Mouse (Mus musculus): ENCODE results near the gene Rcan1.
A peak's percentile ranks its signal among the peaks of the same experiment; 100 is the strongest.
"Not testable (repeated sequence)": the region's sequence is repeated elsewhere in the genome, so short reads cannot be mapped to it uniquely, and the experiment has no call there.

Rcan1 gene

GRCm38 (mm10) chr16:92470706-92471105 is at the start of gene Rcan1:
TSS of gene Rcan1 (minus strand) at chr16:92470867.
- no peak for DNase-seq

GRCm38 (mm10) chr16:92519820-92520492 is 49.3 kb upstream of the Rcan1 start:
- peak; percentile 27 to 29 for DNase-seq

GRCm38 (mm10) chr16:92518718-92519117 is 48.1 kb upstream of the Rcan1 start:
- no peak for DNase-seq

GRCm38 (mm10) chr16:92516139-92516538 is 45.5 kb upstream of the Rcan1 start:
- no peak for DNase-seq

GRCm38 (mm10) chr16:92514896-92515295 is 44.2 kb upstream of the Rcan1 start:
- not testable (repeated sequence) for DNase-seq

DNA sequence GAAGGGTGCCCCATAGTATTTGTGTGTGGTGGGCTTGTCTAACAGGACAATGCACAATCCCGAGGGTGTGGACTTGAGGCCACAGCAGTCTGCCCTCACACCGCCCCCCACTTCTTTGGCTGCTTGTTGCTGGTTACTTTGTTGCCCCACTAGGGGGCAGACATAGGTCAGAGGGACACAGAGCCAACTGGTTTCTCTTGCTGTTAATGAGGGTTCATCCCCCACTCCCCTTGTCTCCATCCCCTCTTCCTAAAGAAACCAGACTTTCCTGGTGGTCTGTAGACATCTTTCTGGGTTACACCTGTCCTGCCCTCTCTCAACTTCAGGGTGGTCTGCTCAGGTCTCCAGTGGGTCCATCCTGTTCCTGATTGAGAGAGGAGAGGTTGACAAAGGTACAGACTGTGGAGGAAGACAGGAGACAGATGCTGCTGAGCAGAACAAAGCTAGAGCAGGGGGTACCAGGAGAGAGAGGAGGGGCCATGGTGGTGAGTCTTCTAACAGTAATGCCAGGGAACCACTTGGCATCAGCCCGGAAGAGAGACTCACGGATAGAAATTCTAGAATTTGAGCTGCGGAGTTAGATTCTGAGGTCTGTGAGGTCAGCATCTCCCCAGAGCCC is 41.2 kb upstream of the Rcan1 start:
- DNase-seq, result peak; percentile 36

GRCm38 (mm10) chr16:92510835-92511772 is 40.4 kb upstream of the Rcan1 start:
- no peak for DNase-seq

- no peak for DNase-seq
These were observed 36.9 kb upstream of the Rcan1 start for GRCm38 (mm10) chr16:92507573-92507972.

GRCm38 (mm10) chr16:92503105-92503504 is 32.4 kb upstream of the Rcan1 start:
- no peak for DNase-seq

DNA sequence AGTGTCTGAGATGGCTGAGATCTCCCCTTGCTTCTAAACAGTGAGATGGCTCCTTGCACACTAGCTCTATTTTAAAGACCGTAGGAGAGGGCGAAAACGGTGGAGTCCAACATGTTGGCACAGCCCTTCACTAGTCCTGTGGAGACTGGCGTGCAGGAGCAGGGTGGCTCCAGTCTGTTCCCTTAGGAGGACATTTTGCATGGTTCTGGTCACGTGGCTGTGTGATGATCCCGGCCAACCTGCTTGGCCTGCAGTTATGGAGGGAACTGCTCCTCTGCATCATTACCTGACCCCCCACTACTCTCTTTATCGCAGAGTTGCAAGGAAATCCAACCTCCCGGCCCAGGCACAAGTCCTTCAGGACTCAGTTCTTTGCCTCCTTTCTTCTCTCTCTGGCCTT is 29.9 kb upstream of the Rcan1 start:
- no peak for DNase-seq

DNA sequence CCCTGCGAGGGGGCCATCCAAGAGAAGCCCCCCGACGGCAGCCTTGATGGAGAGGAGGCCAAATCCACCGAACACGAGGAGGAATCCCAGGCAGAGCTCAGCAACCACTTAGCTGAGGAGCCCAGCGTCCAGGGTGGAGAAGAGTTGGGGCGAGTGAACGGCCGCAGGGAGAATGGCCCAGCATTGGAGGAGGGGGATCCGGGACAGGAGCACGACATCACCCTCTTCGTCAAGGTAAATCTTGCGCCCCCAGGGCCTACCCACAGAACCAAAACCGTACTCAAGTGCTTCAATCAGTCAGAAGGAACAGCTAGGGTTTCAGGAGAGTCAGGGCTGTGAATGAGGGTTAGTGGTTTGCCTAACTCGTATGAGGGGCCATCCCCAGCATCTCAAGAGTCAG is 28.7 kb upstream of the Rcan1 start:
- no peak for DNase-seq

- DNase-seq, result no peak
These were observed 27.9 kb upstream of the Rcan1 start for GRCm38 (mm10) chr16:92498589-92498981.

GRCm38 (mm10) chr16:92497851-92498588 is 27.4 kb upstream of the Rcan1 start:
- DNase-seq, result no peak

- DNase-seq, result no peak
These were observed 18.7 kb upstream of the Rcan1 start for GRCm38 (mm10) chr16:92489356-92489755.

- no peak for DNase-seq
These were observed 17.8 kb upstream of the Rcan1 start for GRCm38 (mm10) chr16:92488456-92488855.

GRCm38 (mm10) chr16:92487489-92487888 is 16.8 kb upstream of the Rcan1 start:
- DNase-seq, result peak; percentile 53 to 61

GRCm38 (mm10) chr16:92487086-92487485 is 16.4 kb upstream of the Rcan1 start:
- no peak for DNase-seq

DNA sequence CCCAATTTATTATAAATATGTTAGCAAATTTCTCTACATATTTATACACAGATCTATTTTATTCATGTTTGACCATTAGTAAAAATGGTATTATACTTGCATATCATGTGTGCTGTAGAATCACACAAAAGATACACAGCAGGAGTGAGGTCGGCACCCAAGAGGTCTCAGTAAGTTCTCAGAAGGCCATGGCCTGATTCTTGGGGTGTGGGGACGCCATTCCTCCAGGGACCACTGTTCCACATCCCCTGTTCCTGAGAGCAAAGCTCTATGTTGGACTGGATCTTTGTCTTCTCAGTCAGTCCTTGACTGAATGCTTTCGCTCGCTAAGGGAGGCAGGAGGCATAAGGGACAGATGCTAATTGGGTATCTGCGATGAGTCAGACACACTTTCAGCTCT is 14.8 kb upstream of the Rcan1 start, which contains the start of gene Clic6:
TSS of gene Clic6 (plus strand) at position 301 of the 400 bp plus-strand sequence.
- no peak for DNase-seq

DNA sequence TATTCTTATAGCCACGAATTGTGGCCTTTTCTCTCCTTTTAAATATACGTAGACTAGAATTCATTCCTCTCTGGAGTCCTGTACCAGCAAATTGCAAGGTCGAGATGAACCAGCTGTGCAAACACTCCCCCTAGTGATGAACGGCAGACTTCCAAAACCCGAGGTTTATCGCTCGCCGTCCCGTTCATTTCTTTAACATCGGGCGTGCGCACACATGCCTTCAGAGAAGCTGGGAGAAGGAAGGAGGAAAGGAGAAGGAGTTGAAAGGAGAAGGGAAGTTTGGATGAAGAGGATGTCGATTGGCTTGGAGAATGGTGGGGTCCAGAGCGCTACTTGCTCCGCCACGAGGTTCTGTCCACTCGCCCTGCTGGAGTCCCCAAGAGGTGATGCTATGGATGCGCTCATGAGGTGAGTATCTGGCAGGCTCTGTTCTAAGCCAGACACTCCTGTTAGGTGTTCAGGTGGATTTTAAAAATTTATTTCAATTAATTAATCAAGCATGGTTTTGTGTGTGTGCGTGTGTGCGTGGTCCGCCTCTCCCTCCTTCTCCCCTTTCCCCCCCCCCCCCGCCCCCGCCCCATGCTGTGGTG is 8.0 kb upstream of the Rcan1 start:
- peak; percentile 58 to 60 for DNase-seq

GRCm38 (mm10) chr16:92475093-92475860 is 4.6 kb upstream of the Rcan1 start:
- no peak for DNase-seq

DNA sequence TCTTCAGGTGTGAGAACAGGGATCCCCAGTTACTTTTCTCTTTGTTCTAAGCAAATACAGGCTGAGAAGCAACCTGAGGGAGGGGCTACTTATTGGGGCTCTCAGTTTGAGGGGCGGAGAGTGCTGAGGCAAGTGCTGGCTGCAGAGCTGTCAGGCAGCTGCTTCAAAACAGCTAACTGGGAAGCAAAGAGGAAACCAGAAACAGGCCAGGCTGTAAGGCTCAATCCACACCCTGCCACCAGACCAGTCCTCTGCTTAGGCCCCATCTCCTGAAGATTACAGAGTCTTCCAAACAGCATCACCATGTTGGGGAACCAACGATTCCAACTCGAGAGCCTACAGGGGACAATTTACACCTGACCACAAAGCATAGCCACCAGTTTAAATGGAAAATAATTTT is 2.2 kb upstream of the Rcan1 start:
- no peak for DNase-seq

GRCm38 (mm10) chr16:92468459-92468858 is 2.2 kb downstream of the Rcan1 start:
- no peak for DNase-seq
